Mouse (Mus musculus) lung, postnatal 0 days (tissue): ENCODE measurements around the gene Atg10.

ENCODE experiments used
- CTCF ChIP-seq: IDR thresholded peaks from 2 replicates; pipeline ENCODE4 v1.5.1; 2016; ENCODE audit warnings: antibody characterized with exemption, mild to moderate bottlenecking
- EP300 ChIP-seq: IDR thresholded peaks from 2 replicates; pipeline ENCODE4 v1.6.1; 2016; ENCODE audit warnings: antibody characterized with exemption, mild to moderate bottlenecking, control low read depth

DNA sequence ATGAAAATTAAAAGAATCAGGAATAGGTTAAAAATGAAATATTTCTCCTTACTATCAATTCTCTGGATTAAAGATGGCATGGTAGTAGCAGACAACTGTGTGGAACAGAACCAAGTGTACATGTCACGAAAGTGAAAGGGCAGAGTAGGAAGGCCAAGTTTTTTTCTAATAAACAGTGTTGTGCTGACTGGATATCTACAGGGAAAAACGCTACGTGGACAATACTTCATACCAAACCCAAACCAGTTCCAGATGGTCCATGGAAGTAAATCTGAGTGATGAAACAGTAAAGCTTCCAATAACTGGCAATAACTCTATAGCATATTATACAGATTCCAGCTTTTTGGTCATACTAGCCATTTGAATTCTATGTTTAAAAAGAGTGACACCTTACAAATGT lies 235.5 kb downstream of the Atg10 start:
- TF ChIP-seq CTCF (no peak), EP300 (no peak)
